Mouse (Mus musculus) gastrocnemius, postnatal 4 days (tissue): Measurements from ENCODE around the gene Slc30a7. TPM values are rescaled to one million over a fixed set of nuclear protein-coding genes. Genes with fewer than 3 reads are reported as not detected.
A peak's percentile ranks its signal among the peaks of the same experiment; 100 is the strongest.

Source experiments
- DNase-seq, 2 experiments: peaks; one replicate each; pipeline ENCODE4 v3.0.0; 2021 to 2022; ENCODE audit warnings: low spot score in 2 of 2, mixed read lengths in 2 of 2
- long read RNA-seq, 2 experiments: library from polyadenylated mRNA; stranded (forward); transcript quantifications; one replicate each; pipeline ENCODE4 v2.0.0; 2021
- total RNA-seq, 2 experiments: library from RNA; stranded (reverse); gene quantifications; 2 replicates each; pipeline ENCODE4 v1.2.3; 2021

Gene Slc30a7
- 10 to 100 TPM; 27.3 to 29.6 TPM for total RNA-seq
- long read RNA-seq, experiment 1, full-length matches to known transcripts: 10 of 13 reads
- long read RNA-seq, experiment 1, partial matches to known transcripts: 2 of 13 reads
- long read RNA-seq, experiment 1, other reads (novel, unspliced or antisense): 1 of 13 reads
- long read RNA-seq, experiment 2, full-length matches to known transcripts: 13 of 20 reads
- long read RNA-seq, experiment 2, partial matches to known transcripts: 1 of 20 reads
- long read RNA-seq, experiment 2, other reads (novel, unspliced or antisense): 6 of 20 reads

- DNase-seq: peak; percentile 84 to 86
Measured at GRCm38 (mm10) chr3:116006978-116007940, at the start of gene Slc30a7, which contains the start of gene Extl2. Slc30a7 (minus strand) TSS chr3:116007406. Extl2 (plus strand) TSS chr3:116007462.

- no peak for DNase-seq
Measured at GRCm38 (mm10) chr3:116047034-116047433, 39.8 kb upstream of the Slc30a7 start.

GRCm38 (mm10) chr3:116046000-116046399 is 38.8 kb upstream of the Slc30a7 start:
- no peak for DNase-seq

DNA sequence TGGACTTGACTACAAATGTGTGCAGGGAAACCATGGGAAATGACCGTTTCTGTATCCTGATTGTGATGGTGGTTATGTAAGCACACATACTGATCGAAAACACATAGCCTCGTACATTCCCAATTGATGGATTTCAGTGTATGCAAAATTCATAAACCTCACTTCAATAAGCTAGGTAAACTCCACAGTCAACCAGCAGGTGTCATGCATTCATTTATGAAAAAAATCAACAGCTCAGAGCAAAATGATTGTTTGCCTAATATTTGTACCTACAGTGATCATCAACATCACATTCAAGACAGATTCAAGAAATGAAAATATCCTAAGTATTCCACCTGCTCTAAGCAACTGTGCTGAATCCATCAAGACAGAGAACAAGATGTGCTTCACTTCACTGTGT is 33.6 kb upstream of the Slc30a7 start:
- DNase-seq: no peak

- no peak for DNase-seq
Measured at GRCm38 (mm10) chr3:116033871-116034222, 26.6 kb upstream of the Slc30a7 start.

DNA sequence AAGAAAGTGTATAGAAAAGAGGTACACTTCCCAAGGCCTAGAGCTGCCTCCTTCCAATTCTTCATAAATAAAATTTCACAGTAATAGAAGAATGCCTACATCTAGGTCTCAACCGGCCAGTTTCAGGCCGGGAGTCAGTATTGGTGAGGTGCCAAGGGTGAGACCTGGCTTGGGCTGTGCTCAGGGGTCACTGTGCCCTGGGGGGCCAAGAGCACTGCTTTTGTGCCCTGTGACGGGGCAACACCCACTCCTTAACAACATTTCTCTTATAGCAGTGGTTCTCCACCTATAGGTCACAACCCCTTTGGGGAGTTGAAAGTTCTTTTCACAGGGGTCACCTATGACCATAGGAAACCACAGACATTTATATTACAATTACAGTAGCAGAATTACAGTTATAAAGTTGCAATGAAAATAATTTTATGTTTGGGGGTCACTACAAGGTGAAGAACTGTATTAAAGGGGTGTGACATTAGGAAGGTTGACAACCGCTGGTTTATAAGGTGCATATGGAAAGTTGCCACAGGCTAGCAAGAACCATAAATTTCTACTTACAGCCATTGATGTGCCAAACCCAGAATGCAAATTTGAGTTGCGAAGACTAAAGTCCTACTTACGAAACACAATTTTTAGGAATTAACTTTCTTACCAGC is 26.1 kb upstream of the Slc30a7 start:
- DNase-seq: no peak

GRCm38 (mm10) chr3:116030152-116030788 is 23.1 kb upstream of the Slc30a7 start:
- DNase-seq: no peak

DNA sequence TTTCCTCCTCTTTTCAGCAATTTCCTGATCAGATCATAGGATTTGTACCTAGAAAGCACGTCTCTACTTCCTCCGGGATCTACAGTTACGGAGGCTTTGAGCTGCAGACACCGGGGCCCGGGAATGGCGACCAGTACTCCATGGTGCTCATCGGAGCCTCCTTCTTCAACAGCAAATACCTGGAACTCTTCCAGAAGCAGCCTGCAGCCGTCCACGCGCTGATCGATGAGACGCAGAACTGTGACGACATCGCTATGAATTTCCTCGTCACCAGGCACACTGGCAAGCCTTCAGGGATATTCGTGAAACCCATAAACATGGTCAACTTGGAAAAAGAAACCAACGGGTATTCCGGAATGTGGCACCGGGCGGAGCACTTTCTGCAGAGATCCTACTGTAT is 19.8 kb upstream of the Slc30a7 start:
- no peak for DNase-seq

DNA sequence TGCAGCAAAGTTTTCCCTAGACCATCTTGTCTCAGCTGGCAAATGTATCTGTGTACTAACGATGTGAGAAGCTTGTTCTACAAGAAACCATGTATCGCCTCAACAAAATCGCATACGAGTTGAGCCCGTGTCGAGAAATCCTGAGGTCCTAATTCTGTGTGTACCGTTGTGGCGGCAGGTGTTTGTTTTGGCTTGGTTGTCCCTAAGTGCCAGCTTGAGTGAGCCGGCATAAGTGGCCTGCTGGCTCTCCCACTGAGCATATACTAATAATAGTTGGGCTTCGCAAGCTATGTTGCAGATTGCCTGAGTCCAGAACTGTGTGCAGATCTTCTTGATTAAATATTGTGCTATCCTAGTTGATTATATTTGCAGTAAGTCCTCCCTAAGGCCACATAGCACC is 18.5 kb upstream of the Slc30a7 start:
- DNase-seq: no peak

GRCm38 (mm10) chr3:116024669-116025068 is 17.5 kb upstream of the Slc30a7 start:
- no peak for DNase-seq

DNA sequence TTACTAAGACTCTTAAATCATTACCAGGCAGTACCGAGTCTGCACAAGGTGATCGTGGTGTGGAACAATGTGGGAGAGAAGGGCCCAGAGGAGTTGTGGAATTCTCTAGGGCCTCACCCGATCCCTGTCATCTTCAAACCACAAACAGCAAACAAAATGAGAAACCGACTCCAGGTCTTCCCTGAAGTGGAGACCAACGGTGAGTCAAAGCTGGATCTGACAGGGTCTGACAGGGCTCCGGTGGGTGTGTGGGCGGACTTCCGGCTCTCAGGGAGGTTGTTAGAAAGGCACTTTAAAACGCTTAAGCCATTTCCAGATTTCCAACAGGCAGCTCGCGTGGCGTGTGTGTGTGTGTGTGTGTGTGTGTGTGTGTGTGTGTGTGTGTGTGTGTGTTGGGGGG is 17.0 kb upstream of the Slc30a7 start:
- no peak for DNase-seq

DNA sequence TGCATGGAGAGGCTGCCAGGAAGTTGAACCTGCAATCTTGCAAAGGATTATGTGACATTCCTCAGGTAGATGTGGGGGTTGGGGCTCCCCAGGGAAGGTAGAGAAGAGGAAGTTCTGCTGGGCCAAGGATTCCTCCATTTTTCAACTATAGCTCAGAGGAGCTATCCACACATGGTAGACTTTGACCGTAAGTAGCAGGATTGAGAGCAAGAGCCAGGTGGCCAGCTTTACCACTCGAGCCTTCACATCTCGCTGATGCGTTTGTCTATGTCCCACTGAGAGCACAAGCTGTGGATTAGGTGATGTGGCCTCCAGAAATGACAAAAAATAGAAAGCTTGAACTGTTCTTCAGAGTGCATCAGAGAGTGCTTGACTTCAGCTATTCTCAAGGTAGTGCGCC is 11.9 kb upstream of the Slc30a7 start:
- DNase-seq: no peak

DNA sequence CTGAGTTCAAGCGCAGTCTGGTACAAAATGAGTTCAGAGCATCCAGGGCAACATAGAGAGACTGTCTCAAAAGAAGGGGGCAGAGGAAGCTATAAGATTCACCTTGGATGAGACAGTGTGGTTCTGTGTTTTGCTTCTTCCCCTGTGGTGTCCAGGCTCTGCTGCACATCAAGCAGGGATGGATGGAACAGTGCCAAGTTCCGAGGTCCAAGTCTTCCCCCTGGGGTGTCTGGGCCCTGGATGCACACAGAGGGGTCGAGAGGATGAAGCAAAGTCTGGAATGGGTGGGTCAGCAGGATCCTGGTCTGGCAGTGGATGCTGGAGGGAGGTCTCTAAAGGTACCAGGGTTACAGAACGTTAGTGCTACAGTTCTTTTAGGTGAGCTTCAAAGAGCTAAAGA is 11.4 kb upstream of the Slc30a7 start:
- DNase-seq: no peak

- DNase-seq: no peak
Measured at GRCm38 (mm10) chr3:116016116-116016515, 8.9 kb upstream of the Slc30a7 start.

- no peak for DNase-seq
Measured at GRCm38 (mm10) chr3:116014901-116015300, 7.7 kb upstream of the Slc30a7 start.

GRCm38 (mm10) chr3:116009622-116010344 is 2.6 kb upstream of the Slc30a7 start:
- no peak for DNase-seq

DNA sequence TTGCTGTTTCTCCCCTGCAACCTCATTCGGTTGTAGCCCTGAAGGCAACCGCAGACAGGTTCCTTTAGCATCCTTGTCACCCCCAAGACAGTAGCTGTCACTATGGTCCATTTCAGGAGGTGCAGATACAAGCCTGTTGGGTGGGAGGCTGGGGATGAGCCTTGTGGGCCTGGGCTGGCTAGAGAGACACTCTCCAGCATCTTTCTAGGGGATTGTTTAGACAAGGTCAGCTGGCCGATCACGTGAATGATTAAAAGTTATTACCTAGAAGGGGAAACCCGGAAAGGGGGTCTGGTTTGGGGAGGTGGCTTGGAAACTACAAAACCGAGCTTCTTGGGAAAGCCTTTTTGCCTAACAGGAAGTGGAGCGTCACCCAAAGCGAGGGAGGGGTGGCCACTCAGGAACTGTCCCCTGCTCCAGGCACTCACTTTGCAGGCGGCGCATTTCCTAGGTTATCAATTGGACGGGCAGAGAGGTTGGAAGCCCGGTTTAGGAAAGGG is 785 bp upstream of the Slc30a7 start:
- DNase-seq: peak; percentile 28 to 67

DNA sequence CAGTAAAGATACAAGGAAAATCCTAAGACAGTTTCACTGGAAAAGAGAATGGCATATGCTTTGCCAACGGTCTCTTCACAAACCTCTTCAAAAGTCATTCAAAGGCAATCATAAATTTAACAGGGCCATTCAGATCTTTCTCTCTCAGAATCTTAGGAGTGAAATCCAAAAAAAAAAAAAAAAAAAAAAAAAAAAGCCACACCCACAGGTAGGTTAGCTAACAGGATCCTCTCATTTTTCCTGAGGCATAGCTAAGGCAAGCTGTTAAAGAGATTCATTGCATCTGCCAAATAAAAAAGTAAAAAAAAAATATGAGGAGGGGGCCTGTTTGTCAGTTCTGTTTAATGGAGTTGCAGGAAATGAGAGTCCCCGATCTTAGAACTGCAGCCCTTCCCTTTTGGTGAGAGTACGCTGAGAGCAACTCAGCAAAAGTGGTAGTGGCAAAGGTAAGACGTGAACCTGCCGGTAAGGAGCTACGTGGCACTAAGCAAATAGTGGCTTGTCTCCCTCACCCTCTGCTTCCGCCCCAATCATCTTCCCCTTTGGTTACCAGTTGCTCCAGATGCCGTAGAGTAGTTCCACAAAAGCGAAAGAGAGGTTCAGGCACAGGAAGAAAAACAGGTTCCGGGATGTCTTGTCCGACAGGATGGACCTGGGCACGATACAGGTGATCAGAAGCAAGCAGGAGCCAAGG is 775 bp downstream of the Slc30a7 start:
- DNase-seq: peak in 1 of 2 experiments; percentile 18

DNA sequence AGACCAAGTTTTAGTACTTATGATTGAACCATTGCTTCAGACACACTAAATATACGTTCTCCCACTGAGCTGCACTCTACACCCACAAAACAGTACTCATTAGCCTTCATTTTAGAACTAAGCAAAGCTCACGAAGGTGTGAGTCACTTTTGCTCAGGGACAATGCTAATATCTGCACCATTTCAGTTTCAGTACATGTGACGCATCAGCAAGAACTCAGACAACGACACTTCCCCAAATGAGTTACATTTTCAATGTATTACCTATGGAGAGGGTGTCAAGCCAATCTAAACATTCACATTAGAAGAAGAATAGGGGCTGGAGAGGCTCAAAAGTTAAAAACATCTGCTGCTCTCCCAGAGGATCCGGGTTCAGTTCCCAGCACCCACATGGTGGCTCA is 10.3 kb downstream of the Slc30a7 start:
- no peak for DNase-seq

GRCm38 (mm10) chr3:115993025-115993424 is 14.2 kb downstream of the Slc30a7 start:
- DNase-seq: no peak
